Mouse (Mus musculus) adrenal gland, postnatal 4 days (tissue): ENCODE measurements around the gene Ccdc127. TPM values are rescaled to one million over a fixed set of nuclear protein-coding genes. Genes with fewer than 3 reads are reported as not detected.

Source experiments
- DNase-seq, 2 experiments: peaks; one replicate each; pipeline ENCODE4 v3.0.0; 2021 to 2022; ENCODE audit warnings: low spot score in 2 of 2, mixed read lengths in 2 of 2
- microRNA-seq: library from miRNA; unstranded; fragments of <30 nt; microRNA quantifications from one replicate; pipeline ENCODE4 v1.2.0, GENCODE M21; 2021
- total RNA-seq, 2 experiments: library from RNA; stranded (reverse); gene quantifications; 2 replicates each; pipeline ENCODE4 v1.2.3; 2021

Gene Ccdc127
- total RNA-seq, 2 experiments from 2014 or later = 48.3 to 50.8 TPM

DNA sequence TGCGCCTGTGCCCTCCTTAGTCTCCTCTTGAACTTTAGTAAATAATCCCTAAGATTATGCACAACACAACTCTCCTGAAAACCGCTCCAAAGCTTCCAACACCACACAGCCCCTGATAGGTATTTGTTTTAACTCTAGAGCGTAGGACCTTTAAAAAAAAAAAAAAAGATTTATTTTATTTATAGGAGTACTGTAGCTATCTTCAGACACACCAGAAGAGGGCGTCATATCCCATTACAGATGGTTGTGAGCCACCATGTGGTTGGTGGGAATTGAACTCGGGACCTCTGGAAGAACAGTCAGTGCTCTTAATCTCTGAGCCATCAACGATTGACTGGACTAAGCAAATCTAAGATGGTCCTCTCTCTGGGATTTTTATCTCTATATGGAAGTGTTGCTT, 39.6 kb downstream of the Ccdc127 start:
- no peak for DNase-seq

DNA sequence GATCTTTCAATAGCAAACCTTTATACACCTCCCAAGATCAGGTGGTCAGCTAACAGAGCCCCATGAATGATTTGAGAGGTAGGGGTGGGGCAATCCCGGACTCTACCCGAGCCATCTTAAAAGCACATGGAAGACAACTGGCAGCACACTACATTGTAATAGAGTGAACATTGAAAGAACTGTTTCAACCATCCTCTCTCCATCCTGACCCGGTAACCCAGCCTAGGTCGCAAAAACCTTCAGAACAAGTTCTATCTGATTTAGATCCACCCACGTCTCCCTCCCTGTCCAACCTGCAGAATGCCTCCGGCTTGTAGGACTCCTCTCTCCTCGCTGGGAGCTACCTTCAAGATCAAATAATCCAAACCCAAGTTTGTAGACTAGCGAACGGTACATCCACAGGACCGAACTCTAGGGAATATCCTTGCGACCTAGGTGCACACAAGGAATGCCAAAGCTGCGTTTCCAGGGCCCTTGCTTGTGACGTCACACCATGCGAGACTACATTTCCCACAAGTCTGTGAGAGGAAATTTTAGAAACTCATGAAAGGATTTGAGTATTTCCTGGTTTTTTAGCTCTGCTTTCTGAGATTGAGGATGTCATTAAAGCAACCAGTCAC, 40.4 kb downstream of the Ccdc127 start, which contains the start of gene Zfp72:
Gene Zfp72, minus strand, starts transcription at position 466 of the 620 bp plus-strand sequence.
- DNase-seq = peak in 1 of 2 experiments; percentile 45

DNA sequence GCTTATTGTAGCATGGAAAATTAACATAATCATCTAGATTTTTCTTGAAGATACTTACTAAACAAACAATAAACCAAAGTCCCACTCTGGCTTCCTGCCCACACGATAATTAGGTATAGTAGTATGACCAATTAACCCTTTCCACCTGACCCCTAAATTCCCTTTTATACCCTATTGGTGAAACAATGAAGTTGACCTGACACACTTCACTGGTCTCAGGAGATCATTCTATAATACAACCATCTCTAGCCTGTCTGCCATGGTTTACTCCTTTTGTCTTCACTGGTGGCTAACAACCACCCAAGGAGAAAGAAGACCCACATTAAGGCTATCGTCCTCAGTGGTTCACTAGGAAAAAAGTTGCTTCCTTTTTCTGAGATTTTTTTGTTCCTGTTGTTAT, 41.0 kb downstream of the Ccdc127 start:
- DNase-seq = no peak

DNA sequence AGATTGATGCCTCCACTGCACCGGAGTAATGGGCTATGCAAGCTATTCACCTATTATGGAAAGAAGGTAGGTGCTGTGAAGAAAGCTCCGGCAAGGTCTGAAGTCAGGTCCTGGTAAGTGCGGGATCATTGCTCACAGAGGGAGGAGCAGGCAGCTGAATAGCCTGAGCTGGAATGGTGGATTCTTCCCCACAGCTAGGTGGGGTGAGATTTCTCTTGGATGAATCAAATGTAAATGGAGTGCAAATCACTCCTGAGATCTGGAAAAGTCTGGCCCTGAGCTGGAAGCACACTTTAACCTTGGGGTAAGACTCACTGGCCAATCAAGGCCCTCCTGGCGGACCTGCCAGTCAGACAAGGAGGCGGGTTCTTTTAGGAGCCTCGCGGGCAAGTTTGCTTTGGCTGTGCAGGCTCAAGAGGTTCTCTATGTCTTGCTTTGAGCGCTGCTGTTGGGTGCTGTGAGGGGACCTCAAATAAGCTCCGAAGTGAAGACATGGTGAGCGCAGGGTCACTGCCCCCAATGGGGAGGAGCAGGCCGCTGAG, 49.3 kb downstream of the Ccdc127 start, which contains the start of gene Ftl1-ps1:
Gene Ftl1-ps1, plus strand, starts transcription at position 397 of the 542 bp plus-strand sequence.
- peak in 1 of 2 experiments; percentile 14 for DNase-seq

Small RNA genes within 50 kb of the gene (microRNA-seq; reads per million reads assigned to microRNA genes)
- not detected for gene Mir692-3

Other genes starting within 250 kb of the Ccdc127 start
- 1 to 10 TPM in 1 of 2 experiments, under 1 TPM in 1; 0.42 to 3.2 TPM for gene Slc9a3, start 228.9 kb upstream of the Ccdc127 start, total RNA-seq
- gene Exoc3, start 141.6 kb upstream of the Ccdc127 start, total RNA-seq = 10 to 100 TPM; 57.6 to 62.6 TPM
- 1 to 10 TPM; 2.3 to 2.4 TPM for gene Ahrr, start 58.0 kb upstream of the Ccdc127 start, total RNA-seq
- gene Pdcd6, start 32.7 kb upstream of the Ccdc127 start, total RNA-seq = 100 to 1,000 TPM; 143 to 145 TPM
- 100 to 1,000 TPM; 450 to 473 TPM for gene Sdha, start within 50 bp of the Ccdc127 start, total RNA-seq
- gene Lrrc14b, start 13.7 kb downstream of the Ccdc127 start, total RNA-seq = 1 to 10 TPM in 1 of 2 experiments, under 1 TPM in 1; 0.78 to 1.5 TPM
- gene Zfp72, start 40.5 kb downstream of the Ccdc127 start, total RNA-seq = 1 to 10 TPM; 2.9 to 3.3 TPM
- gene Ftl1-ps1, start 49.4 kb downstream of the Ccdc127 start, total RNA-seq = 100 to 1,000 TPM; 682 to 698 TPM
- 10 to 100 TPM; 13.2 to 13.7 TPM for gene Zfp825, start 143.7 kb downstream of the Ccdc127 start, total RNA-seq